Mouse (Mus musculus) left cerebral cortex, adult 11 months (tissue): ENCODE data around the gene Def8.
"Not testable (repeated sequence)": the region's sequence is repeated elsewhere in the genome, so short reads cannot be mapped to it uniquely, and the experiment has no call there.

Experiments used
- DNase-seq: peaks from one replicate; pipeline ENCODE4 v3.0.0; 2022; ENCODE audit warnings: low spot score

Def8 gene

DNA sequence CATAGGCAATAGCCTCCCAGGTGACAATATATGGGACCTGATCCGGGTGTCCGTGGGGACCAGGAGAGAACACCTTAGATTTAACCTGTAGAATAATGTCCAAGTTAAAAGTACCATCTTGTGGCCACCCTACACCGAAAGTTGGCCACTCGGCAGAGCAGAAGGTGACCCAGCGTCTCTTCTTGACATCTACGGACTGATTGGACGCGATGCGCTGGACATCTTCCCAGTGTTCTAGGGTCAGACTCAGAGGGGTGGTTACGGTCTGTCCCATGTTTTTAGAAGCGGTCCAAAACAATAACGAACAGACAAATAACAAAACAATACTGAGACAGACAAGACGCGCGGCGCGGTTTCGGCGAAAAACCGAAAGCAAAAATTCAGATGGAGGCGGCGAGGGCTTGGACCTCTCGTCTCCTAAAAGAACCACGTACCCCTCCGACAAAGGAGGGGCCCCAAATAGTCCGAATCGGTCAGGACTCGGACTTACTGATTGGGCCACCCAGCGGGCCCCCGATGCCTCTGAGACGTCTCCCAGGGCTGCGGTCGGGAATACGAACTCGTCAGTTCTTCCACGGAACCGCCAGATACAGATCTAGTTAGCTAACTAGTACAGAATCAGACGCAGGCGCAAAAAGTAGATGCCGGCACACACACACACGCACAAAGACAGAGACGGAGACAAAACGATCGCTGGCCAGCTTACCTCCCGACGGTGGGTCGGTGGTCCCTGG lies 10.1 kb downstream of the Def8 start:
- DNase-seq, result not testable (repeated sequence)

DNA sequence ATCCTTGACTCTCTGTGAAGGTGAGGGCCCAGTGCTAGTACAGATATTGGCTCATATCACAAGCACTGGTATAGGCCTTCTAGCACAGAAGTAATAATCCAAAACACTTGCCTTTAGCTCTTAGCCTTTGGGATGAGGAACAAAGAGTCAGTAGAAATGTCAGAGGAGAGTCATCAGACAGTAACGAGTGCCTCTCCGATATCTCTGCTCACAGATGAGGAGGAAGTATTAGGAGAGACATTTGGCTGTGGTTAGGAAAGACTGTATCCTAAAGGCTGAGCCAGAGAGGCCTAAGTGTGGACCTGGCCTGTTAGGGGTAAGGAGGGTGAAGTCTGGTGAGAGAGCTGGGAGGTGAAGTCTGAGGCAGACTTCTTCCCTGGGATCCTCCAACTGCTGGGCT lies 18.5 kb downstream of the Def8 start:
- no peak for DNase-seq

DNA sequence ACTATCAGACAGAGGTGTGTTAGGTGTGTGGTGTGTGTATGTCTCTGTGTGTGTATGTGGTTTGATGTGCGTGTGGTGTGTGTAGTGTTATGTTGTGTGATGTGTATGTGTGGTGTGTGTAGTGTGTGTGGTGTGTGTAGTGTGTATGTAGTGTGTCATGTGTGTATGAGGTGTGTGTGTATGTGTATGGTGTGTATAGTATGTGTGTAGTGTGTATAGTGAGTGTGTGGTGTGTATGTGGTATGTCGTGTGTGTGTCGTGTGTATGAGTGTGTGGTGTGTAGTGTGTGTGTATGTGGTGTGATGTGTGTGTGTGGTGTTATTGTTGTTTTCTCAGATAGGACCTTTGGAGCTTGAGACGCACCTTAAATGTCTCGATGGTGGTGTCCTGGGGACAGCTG lies 19.0 kb downstream of the Def8 start:
- no peak for DNase-seq

DNA sequence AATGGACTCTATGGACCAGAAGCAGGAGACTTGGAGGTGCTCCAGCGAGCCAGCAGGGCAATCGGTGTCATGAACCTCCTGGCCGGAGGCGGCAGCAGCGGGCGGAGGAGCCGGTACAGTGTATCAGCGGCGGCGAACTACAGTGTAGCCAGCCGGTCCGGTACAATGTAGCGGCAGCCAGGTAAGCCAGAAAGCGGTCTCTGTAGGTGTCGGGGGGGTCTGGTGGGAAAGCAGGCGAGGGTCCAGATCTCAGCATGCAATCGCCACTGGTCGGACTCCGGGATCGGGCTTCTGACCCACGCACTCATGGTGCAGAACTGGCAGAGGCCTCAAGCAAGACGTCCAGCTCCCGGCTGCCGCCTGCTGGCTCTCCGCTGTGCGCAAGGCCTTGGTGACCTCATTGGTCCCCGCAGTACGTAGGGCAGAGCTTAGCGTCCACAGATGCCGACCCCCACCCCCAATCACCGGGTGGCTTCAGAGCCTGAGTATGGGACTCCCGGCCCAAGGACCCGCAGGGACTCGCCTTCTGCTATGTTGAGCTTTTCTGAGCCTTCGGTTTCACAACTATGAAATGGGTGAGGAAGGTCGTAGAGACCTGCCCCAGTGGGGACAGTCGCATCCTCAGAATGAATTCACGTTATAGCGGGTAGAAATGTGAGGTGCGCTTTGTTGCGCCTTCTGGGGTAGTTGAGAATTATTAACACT lies 19.7 kb downstream of the Def8 start:
- DNase-seq, result peak; percentile 88

DNA sequence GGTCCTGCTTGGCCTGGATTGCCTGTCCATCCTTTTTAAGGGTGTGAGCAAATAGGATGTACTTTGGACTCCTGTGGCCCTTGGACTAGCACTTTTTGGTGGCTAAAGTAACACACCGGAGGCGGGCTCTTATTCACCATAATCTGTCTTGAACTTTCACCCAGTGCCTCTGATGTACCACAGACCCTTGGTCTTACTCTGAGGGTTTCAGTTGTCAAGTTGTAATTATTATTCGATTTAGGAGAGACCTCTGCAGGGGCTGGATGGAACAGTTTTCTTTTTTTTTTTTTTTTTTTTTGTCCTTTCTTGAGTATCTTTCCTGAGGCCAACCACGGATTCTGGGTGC lies 20.2 kb downstream of the Def8 start:
- DNase-seq, result no peak

DNA sequence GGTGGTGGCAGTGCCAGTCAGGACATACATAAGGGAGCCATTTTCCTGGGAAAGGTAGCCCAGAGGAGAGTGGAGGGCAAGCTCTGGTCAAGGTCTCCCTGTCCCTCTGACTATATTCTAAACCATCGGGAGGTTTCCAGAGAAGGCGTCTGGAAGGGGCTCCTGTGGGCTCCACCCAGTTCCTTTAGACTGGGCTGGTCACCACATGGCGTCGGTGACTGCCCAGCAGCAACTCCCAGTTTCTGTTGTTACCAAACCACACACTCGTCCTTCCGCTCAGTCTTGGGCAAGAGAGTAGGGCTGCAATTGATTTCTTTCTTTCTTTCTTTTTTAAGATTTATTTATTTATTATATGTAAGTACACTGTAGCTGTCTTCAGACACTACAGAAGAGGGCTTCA lies 20.8 kb downstream of the Def8 start:
- DNase-seq, result no peak

DNA sequence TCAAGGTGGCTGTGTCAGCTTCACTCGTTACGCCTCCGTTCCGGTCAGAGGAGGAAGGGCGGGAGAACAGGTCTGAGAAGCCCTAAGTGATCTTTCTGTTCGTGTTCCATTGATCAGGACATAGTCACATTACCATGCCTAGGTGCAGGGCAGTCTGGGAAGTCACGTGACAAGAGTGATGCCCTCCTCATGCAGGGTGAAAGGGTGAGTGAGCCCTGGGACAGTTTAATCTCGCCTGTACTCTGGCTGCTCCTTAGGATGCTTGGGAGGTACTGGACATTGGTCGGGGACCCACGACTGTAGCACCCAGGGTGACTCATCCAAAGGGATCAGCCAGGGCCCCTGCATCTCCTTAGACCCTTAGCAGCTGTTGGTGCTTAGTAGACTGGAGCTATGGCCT lies 22.7 kb downstream of the Def8 start:
- DNase-seq, result no peak

DNA sequence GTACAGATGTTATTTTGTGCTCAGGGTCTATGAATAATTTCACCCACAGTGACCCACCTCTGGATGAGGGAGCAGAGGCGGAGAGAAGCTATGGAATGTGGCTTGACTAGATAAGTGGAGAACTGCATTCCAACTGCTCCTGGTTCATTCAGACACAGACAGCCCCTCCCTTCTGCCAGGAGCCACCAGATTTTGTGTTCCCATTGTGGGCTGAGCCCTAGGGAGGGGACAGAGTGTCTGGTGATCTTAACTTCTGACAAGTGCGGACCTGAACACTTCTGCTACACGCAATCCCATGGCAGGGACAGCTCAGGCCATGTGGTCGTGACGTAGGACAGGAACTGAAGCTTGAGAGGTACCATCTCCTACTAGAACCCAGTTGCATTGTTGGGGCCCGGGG lies 23.5 kb downstream of the Def8 start:
- DNase-seq, result no peak

DNA sequence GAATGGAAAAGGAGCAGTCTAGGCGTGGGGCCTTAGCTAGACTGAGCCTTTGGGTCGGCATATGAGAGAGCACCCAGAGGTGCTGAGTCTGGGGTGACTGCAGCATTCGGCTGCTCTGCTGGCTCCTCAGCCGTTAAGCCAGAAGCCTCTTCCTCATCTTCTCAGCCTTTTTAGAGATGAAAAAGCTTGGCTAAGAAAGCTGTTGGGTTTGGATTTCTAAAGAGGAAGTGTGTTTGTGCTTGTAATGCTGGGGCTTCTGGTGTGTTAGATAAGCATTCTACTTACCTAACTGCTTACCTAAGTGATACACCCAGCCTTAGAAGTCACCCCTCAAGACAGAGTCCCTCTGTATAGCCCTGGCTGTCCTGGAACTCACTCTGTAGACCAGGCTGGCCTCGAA lies 27.5 kb downstream of the Def8 start:
- no peak for DNase-seq

DNA sequence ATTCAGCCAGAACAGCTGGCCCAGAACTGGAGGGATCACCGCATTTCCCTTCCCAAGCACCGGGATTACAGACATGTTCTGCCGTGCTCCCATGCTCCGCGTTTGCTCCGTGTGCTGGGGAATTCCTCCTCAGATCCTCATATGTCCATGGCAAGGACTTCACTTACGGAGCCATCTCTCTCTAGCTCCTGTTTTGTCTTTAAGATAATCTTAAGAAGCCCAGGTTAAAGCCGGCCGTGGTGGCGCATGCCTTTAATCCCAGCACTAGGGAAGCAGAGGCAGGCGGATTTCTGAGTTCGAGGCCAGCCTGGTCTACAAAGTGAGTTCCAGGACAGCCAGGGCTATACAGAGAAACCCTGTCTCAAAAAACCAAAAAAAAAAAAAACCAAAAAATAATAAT lies 28.4 kb downstream of the Def8 start:
- DNase-seq, result not testable (repeated sequence)

DNA sequence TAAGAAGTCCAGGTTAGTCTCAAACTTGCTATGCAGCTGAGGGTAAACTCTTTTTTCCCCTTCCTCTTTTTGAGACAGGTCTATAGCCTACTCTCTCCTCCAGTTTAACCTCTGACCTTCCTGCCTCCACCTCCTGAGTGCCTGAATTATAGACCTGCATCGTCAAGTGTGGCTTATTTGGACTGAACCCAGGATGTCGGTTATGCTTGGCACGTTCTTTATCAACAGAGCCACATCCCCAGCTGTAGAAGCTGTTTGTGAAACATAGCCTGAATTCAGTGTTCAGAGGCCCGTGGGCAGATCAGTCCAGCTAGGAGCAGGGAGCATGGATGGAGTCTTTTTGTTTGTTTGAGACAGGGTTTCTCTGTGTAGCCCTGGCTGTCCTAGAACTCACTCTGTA lies 28.8 kb downstream of the Def8 start:
- DNase-seq, result no peak

DNA sequence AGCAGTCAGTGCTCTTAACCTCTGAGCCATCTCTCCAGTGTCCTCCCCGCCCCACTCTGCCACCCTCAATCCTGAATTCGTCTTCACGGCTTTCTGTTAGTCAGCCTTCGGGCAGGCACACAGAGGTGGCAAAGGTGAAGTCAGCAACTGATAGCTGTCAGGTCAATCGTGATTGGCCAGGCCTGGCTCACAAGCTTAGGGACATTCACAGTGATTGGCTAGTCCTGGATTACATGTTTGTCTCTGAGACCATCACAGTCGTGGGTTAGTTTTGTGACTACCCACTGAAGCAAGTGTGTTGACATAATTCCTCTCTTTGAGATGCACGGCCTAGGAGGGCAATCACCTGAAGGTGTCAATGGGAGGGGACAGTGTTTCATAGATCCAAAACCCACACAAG lies 30.0 kb downstream of the Def8 start:
- no peak for DNase-seq

DNA sequence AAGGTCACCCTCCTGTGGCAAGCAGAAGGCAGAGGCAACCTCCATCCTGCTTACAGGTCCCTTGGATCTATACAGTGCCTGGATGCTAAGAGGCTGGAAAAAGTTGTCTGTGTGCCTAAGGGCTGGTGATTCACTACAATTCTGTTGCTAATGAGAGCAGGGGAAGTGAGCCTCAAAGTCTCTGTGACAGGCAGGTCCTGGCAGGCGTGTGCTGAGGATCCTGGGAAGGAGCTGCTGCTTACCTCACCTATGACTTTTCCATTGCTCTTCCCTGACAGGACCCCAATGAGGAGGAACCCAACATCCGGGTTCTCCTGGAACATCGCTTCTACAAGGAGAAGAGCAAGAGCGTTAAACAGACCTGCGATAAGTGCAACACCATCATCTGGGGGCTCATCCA lies 30.6 kb downstream of the Def8 start:
- DNase-seq, result no peak

DNA sequence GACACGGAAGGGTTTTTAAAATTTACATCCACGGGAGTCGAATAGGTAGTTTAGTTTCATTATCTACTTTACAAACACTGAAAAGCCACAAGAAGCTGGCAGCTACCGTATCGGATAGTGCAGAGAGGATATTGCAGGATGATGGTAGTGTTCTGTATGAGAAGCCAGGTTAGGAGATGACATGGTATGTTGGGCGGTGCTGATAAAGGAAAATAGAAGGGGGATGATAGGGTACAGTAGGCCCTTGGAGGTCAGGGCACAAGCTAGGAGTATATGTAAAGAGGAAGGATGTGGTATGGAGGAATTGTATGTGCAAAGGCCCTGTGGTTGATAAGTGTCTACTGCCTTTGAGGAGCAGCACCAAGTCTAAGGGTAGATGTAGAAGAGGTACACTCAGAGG lies 31.2 kb downstream of the Def8 start:
- DNase-seq, result no peak

DNA sequence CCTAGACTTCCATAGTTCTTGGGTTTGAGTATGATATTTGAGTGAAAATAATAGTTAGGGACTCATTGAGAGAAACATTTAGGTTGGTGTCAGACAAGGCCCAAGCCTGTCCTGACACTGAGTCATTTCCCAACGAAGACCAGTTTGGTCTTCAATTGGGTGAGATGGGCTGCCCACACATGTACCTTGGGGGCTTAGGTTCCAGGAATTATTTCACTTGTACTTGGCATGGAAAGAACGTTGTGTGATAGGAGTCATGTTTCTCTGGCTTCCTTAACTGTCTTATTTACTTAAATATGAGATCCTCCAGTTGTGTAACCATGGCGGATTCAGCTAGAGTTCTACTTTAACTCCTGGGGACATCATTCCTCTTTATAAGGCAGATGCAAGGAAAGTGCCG lies 40.3 kb downstream of the Def8 start:
- no peak for DNase-seq

DNA sequence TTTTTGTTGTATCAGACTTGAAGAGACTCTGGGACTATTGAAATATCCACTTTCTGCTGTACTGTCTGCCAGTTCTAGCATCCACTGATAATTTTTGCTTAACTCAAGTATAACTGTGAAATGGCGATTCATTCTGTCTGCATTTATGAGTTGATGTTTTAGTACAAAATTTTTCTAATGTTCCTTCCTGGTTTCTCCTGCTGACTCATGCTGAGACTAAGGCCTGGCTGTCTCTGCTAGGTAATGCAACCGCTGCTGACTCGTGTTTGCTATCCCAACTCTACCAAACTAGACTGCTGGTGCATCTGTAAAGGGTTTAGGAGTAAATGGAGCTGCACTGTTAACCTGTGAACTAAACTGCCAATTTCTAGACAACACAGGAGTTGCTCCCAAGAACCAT lies 44.1 kb downstream of the Def8 start:
- DNase-seq, result no peak

DNA sequence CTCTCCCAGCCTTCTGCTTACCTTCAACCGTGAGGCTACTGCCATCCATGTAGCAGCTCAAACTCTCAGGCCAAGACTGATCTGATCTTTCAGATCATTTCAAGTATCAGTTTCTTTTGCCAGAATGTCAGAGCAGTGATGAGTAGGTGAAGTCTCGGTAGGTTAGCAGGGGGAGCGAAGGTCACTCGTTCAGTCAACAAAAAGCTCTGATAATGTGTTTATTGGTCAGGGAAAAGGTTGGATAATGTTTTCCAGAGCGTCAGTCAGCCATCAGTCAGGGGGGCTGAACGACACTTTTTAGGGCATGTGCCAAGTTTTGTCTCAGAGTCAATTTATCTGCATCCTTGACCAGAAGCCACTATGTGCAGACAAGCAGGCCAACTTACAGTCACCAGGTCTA lies 49.7 kb downstream of the Def8 start:
- not testable (repeated sequence) for DNase-seq

DNA sequence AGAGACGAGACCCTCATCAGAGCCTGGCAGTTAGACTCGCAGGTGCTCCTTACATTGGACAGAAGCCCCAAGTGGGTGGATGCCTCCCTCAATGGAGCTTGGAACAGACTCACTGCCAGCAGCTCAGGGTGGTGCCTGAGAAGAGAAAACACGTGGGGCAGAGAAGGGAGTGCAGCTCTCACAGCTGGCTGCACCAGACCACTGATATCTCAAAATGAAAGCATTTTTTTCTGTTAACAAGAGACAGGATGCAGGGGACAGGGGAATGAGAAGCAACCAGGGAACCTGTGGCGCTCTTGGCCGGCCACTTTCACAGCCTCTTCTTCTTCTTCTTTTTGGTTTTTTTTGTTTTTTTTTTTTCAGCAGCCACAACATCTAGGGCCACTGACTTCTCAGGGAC lies 51.2 kb downstream of the Def8 start:
- DNase-seq, result not testable (repeated sequence)

DNA sequence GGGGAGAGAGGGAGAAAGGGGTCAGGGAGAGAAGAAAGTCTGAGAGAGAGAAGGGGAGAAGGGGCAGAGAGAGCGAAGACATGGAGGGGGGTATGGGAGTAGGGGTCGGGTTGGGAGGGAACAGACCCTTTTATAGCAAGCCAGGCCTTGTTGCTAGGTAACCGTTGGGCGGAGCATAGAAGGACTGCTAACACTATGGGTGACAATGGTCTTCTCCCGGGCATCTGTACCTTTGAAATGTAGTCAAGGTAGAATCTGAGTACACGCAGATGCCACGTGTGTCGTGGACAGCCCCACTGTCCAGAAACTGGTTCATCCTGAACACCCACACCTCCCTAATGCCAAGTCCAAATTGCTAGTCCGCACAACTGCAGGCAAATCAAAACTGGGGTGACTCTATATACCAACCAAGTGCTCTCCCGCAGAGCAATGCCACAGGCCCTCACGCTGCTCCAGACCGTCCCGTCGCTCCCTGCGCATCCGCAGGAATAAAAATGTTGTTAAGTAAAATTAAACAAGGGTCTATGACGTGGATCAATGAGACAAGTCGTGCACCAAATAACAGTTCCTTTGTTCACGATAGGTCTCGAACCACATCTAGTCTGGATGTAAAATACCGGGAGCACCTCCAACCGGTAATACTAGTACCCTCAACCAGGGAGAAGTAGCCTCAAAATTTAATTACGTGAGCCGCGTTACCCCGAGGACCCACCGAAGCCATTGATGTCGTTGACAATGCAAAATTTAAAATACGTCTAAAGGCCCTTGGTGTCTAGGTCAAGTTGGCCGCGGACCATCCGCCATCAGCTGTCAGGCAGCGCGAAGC lies 53.8 kb downstream of the Def8 start:
- DNase-seq, result no peak

DNA sequence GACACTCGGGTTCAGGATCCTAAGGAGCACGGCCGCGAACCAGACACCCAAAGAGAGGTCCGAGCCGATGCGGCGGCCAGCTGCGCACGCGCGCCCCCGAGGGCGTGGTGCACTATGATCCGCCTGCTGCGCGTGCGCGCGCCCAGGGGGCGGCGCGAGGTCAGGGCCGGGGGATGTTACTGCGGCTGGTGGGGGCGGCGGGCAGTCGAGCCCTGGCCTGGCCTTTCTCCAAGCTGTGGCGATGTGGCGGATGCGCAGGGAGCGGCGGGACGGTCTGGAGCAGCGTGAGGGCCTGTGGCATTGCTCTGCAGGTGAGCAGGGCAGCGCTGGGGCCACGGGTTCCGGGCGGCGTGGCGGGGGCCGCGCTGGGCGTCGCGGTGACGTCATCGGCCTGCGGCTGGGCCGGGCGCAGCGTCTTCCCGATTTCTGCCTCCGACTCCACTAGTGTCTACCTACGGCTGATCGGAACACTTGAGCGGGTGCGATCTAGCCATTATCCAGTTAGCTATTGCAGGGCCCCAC lies 54.5 kb downstream of the Def8 start, which contains the start of gene Afg3l1:
Gene Afg3l1, plus strand, starts transcription at position 167 of the 522 bp plus-strand sequence.
- DNase-seq, result peak; percentile 92

DNA sequence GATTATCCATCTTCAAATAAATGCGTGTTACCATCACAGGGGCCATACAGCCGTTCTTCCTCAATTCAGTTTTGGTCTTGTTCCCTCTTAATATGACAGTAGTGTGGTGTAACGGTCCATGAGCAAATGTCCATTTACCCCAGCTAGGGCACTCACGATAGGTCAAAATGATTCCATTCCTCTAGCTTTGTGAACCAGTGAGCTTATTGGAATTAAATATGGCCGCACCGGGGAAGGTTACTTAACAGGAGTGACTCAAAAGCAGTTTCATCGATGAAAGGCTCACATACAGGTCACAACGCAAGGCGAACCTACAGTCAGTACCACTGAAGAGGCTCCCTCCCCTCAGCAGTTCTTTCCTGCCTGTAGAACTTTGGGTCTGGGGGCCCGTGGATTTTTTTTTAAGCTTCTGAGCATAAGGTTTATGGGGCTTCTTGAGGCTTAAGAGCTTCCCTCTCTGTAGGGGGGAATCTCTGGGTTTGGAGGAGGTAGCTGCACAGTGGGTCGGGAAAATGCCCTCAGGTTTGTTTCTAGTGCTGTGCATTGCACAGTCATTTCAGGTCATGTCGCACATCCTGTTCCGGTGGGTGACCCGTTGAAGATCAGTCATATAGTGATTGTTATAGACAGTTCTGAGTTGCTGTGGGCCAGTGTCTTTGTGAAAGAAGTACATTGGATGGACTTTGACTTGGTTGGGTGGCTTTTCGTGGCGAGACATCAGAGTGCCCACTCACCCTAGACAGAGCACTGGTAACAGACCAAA lies 55.3 kb downstream of the Def8 start:
- DNase-seq, result no peak

DNA sequence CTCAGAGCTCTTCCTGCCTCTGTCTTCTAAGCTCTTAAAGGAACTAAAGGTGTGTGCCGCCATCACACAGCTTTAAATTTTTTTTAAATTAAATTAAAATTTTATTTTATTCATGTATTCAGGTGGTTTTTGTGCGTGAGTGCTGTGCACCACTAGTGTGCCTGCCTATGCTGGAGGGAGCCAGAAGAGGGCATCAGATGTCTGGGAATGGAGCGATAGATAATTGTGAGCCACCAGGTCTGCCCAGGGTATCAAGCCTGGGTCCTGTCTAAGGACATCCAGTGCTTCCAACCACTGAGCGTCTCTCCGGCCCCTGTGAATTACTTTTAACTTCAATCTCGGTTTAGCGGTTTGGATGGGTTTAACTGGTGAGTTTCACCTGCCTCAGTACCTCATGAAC lies 59.3 kb downstream of the Def8 start:
- DNase-seq, result no peak
